ENCODE assay signal across 11 mouse cellular contexts in genomic region chr11:51898326-51899080, GRCm38 (mm10). TPM values are rescaled to one million over a fixed set of nuclear protein-coding genes. Genes with fewer than 3 reads are reported as not detected.
DNase-seq lines count a peak whose midpoint lies in the region; ATAC-seq and TF ChIP-seq lines count a peak whose summit lies in the region.
"Had no signal": no experiment of that assay in that cellular context is flagged by ENCODE, and none has a peak within 500 bp of the region (broad histone marks: within the 10 kb centered on the region; RNA-seq: fewer than 3 reads in every experiment).

No protein-coding gene starts in this region.

- H3K4me3 ChIP-seq in stomach, postnatal 0 days (ENCODE audit: low read depth, low read length), result no peak overlapping the region
- H3K4me3 ChIP-seq: intestine, embryonic 15.5 days; liver, embryonic 15.5 days had no signal

- H3K4me1 ChIP-seq in stomach, postnatal 0 days (replicated peaks; ENCODE audit: control insufficient read depth, insufficient read depth), result no peaks in the 10 kb centered on the region
- H3K4me1 ChIP-seq: intestine, embryonic 15.5 days; liver, embryonic 15.5 days had no signal

- no peak overlapping the region for H3K4me2 ChIP-seq in stomach, postnatal 0 days (replicated peaks; ENCODE audit: low read depth)
- H3K4me2 ChIP-seq: intestine, embryonic 15.5 days; liver, embryonic 15.5 days had no signal

- no peaks in the 10 kb centered on the region for H3K9me3 ChIP-seq in stomach, postnatal 0 days (ENCODE audit: control insufficient read depth, low read length)
- H3K9me3 ChIP-seq: intestine, embryonic 15.5 days; liver, embryonic 15.5 days had no signal

- no peak overlapping the region for H3K27ac ChIP-seq in stomach, postnatal 0 days (replicated peaks)
- H3K27ac ChIP-seq: intestine, embryonic 15.5 days; liver, embryonic 15.5 days had no signal

- no peaks in the 10 kb centered on the region; the same call in 1 of the 2 replicates for H3K27me3 ChIP-seq in stomach, postnatal 0 days (ENCODE audit: control insufficient read depth, insufficient read depth, low read length)

- peak; percentile 63; the same call in 1 of the 2 replicates for ATAC-seq in common myeloid progenitor, adult 5-6 weeks (replicated peaks; ENCODE audit: low read depth, poor library complexity, severe bottlenecking)
- ATAC-seq in stomach, postnatal 0 days (ENCODE audit: low FRiP score, low TSS enrichment), result no peak
- ATAC-seq in erythroid progenitor cell, adult 5-6 weeks (replicated peaks; ENCODE audit: low FRiP score, poor library complexity, severe bottlenecking), result no peak
- ATAC-seq: intestine, embryonic 15.5 days had no signal

- TF ChIP-seq CTCF in stomach, postnatal 0 days (IDR thresholded peaks at IDR 0.05; ENCODE audit: low read depth), result no peak

- no peak for TF ChIP-seq EP300 in stomach, postnatal 0 days (optimal IDR thresholded peaks at IDR 0.05)

- DNase-seq in T-cell, adult 2 months (ENCODE audit: low spot score), result peak; percentile 44
- peak; percentile 62 to 70 for DNase-seq in layer of hippocampus, postnatal 36 days
- DNase-seq in natural killer cell, adult 2 months (ENCODE audit: low spot score in 2 of 2), result peak; percentile 22 to 27
- DNase-seq in adrenal gland, postnatal 14 days, result no peak
- no peak for DNase-seq in stomach, postnatal 0 days (ENCODE audit: low spot score)
- DNase-seq in cerebellum, postnatal 4 days (ENCODE audit: low spot score in 2 of 2), result no peak
- DNase-seq: cerebellum, adult 18-20 months had no signal

- 48% methylated on average over 21 of the region's 21 CpGs for WGBS in stomach, postnatal 0 days

- no peak overlapping the region for H3K9ac ChIP-seq in stomach, postnatal 0 days (ENCODE audit: low read length)
- H3K9ac ChIP-seq: intestine, embryonic 15.5 days; liver, embryonic 15.5 days had no signal

- H3K36me3 ChIP-seq in stomach, postnatal 0 days (ENCODE audit: control insufficient read depth, insufficient read depth, low read length), result no peaks in the 10 kb centered on the region
- H3K36me3 ChIP-seq: intestine, embryonic 15.5 days; liver, embryonic 15.5 days had no signal

RNA-seq across cellular contexts. Expression of gene Jade2, which starts 41.0 kb away (rescaled TPM):
- 8.1 and 12.7 TPM in 2 replicates for total RNA-seq in common myeloid progenitor, adult 5-6 weeks (2017)
- total RNA-seq in layer of hippocampus, postnatal 36 days (2021), result 10 to 100 TPM; 36.0 to 36.5 TPM
- 11.9 and 15.1 TPM in 2 replicates for total RNA-seq in adrenal gland, postnatal 14 days (2021)
- 1.2 and 1.3 TPM in 2 replicates for polyA plus RNA-seq in stomach, postnatal 0 days (2015; fragmentation: Nextera tagmentation; extraction: Ambion mirVana)
- total RNA-seq in erythroid progenitor cell, adult 5-6 weeks (2015; ENCODE audit: low replicate concordance), result 4.3 and 4.6 TPM in 2 replicates
- total RNA-seq in erythroid progenitor cell, adult 5-6 weeks (2017; ENCODE audit: low replicate concordance), result 5.6 and 5.9 TPM in 2 replicates

Comparison
In these comparisons a context has a peak if more than half of its experiments do, and no peak if none do; other contexts are left out.
1. DNase-seq: peak in T-cell, adult 2 months (single experiment), layer of hippocampus, postnatal 36 days (2 of 2) and natural killer cell, adult 2 months (2 of 2); none in adrenal gland, postnatal 14 days (single experiment), stomach, postnatal 0 days (single experiment) and cerebellum, postnatal 4 days (0 of 2).